Mouse (Mus musculus) G1E (cell line): ENCODE results near the gene Tmem151a.

Source experiments
- CTCF ChIP-seq: IDR thresholded peaks from 2 replicates; pipeline ENCODE4 v1.5.1; 2012; ENCODE audit warnings: low read depth, low read length, inconsistent platforms, mixed read lengths
- GATA1 ChIP-seq: IDR thresholded peaks from 2 replicates; pipeline ENCODE4 v1.6.1; 2012; ENCODE audit warnings: borderline replicate concordance, low read length, inconsistent platforms, mixed read lengths

- no peak for TF ChIP-seq CTCF
- TF ChIP-seq GATA1: no peak
Measured at GRCm38 (mm10) chr19:5069486-5069885, 15.8 kb downstream of the Tmem151a start.
